Mouse (Mus musculus): Measurements from ENCODE around the gene Tmem97. TPM values are rescaled to one million over a fixed set of nuclear protein-coding genes. Genes with fewer than 3 reads are reported as not detected.

Gene Tmem97
- polyA plus RNA-seq (2014; fragmentation: Illumina TruSeq; extraction: RNeasy Lipid Tissue Mini Kit (QIAGEN cat#74804); ENCODE audit: low read depth, low replicate concordance) = 19.0 TPM

DNA sequence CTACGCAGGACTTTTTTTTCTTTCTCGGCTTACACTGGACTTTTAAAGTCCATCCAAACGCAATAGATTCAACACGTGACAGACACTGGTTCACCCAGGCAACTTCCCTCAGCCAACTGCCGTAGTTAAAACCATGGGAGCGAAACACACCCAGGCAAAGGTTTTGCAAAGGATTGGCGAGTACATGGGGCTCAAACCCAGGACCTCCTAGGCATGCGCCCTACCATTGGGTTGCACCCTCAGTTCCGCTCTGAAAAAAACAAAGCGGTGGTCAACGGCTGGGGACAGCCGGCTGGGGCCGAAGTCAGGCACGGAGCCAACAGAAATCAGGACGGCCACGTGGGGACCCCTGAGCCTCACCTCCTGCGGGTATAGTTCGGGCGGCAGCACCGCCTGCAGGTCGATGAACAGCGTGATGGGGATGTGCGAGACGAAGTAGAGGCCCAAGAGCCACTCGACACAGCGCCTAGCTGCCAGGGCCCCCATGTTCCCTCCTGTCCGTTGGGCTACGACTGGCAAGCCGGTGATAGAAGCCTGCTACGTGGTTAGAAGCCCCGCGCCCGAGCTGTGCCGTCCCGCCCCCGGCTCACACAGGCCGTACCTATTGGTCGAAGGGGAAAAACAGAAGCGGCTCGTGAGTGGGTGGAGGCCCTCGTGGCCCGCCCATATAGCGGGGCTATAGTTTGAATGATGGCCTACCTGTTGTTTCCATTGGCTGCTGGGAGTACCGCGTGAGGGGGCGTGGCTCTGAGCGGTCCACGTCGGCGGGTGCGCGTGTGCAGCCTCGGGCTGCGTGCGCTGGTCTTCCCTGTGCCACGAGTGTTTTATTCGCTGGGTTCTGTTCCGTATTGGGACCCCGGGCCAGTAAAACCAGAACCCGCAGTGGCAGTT lies at the start of gene Tmem97:
Tmem97 (minus strand) TSS at position 610 of the 891 bp plus-strand sequence.

DNA sequence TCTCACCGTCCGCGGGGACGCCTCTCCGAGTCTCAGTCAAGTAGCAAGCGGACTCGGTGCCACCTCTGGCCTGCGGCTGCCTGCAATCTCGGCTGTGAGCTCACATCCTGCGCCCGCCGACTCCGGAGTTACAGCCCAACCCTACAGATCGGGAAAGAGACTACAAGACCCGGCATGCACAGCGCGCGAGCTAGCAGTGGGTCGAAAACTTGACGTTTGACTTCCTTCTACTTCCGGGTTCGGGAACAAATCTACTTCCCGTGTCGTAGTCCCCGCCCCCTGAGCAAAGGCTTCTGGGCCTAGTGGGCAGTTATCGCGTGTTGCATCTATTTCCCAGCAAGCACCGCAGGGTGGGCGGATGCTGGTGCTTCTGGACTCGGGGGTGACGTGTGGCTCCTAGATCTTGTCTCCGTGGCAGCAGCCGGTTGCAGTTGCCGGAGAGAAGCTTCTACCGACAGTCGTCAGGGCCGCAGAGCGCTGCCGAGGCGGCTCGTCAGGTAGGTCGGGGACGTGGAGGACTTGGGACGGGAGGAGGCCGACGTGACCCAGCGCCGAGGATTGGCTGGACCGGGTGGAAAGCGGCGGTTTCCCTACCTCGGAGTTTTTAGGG lies 14.4 kb downstream of the Tmem97 start, which contains the start of the genes Tnfaip1 and Ift20:
Tnfaip1 (minus strand) TSS at position 253 of the 610 bp plus-strand sequence.
Ift20 (plus strand) TSS at position 282 of the 610 bp plus-strand sequence.

DNA sequence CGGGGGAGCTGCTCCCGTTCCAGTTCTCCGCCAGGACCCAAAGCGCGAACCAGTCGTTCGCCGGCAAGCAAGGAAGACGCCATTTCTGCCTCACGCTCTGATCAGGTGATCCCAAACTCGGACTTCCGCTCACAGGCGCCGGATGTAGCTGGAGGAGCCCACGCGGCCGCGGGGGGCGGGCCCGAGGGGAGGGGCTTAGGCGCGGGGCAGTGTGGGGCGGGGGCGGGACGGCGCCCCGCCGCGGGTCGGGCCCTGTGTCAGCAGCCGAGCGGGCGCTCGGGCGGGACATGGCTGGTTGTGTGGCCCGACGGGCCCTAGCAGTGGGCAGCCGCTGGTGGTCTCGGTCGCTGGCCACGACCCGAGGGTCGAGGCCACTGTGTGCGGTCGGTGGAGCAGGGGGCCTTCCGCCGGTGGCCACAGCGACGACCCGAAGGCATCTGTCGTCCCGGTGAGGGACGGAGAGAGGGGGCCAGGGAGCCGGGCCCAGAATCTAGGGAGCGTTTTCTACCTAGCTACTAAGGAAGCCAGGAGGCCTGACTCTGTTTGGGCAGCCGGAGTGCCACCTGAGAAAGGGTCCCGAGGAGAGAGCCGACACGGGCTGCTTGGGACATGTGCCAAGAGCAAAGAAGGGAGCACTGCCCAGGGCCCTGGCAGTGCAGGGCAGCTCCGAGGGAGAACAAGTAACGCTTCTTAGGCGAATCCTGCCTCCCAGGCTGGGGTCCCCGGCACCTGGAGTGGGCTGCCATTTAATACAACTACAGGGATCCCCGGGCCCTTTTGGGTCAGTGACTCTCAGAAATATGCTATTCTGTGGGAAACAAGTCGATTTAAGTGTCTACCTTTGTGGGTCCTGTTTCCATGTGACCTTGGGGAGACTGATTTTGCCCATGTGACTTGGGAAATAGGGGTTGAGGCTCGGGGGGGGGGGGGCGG lies 38.3 kb downstream of the Tmem97 start, which contains the start of the genes Tmem199 and Poldip2:
Tmem199 (minus strand) TSS at position 148 of the 933 bp plus-strand sequence.
Poldip2 (plus strand) TSS at position 169 of the 933 bp plus-strand sequence.

DNA sequence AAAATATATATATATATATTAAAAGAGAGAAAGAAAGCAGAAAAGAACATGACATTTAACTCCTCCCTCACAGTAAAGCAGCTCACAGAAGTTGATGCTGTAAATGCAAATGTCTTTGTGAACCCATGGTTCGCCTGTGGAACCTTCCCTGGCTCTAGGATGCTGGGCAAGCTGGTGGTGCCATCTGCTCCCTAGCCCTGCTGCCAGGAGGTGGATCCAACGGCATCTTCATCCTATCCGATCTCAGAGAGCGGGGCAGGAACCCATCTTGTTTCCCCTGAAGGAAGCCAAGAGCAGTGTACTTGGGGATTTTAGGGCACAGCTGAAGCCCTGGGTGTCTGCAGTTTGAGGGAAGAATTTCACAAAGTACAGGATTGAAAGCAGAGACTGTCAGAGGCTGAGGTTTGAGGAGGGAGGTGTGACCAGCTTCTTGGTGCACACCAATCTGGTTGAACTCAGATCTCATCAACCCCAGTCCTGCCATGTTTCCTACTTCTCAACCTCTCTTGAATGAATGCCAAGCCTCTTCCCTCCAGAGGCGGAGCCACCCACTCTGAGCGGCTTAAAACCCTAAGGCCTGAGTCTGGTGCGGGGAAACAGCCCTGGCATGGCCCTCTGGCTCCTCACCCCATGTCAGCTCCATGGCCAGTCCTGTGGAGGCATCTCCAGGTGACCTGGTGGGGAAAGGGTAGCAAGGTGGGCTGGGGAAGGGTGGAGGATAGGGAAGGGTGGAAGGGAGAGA lies 47.5 kb downstream of the Tmem97 start, which contains the start of gene Sebox:
Sebox (plus strand) TSS at position 539 of the 742 bp plus-strand sequence.

DNA sequence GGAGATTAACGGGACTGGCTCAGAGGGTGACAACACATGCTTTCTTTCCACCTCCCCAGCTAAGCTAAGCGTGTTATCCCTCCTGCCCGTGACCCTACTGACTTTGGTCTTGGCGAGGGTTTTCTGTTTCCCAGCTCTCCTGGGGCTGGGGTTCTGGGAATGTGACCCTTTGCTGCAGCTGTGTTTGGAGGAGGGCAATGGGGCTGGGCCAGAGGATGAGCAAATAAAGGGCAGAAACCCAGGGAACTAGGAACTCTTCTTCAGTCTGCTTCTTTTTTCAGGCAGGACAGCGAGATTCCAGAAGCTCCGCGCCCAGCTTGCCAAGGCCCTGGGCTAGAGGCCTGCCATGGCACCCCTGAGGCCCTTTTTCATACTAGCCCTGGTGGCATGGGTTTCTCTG lies 51.6 kb downstream of the Tmem97 start, which contains the start of gene Vtn:
Vtn (plus strand) TSS at position 88 of the 400 bp plus-strand sequence.

DNA sequence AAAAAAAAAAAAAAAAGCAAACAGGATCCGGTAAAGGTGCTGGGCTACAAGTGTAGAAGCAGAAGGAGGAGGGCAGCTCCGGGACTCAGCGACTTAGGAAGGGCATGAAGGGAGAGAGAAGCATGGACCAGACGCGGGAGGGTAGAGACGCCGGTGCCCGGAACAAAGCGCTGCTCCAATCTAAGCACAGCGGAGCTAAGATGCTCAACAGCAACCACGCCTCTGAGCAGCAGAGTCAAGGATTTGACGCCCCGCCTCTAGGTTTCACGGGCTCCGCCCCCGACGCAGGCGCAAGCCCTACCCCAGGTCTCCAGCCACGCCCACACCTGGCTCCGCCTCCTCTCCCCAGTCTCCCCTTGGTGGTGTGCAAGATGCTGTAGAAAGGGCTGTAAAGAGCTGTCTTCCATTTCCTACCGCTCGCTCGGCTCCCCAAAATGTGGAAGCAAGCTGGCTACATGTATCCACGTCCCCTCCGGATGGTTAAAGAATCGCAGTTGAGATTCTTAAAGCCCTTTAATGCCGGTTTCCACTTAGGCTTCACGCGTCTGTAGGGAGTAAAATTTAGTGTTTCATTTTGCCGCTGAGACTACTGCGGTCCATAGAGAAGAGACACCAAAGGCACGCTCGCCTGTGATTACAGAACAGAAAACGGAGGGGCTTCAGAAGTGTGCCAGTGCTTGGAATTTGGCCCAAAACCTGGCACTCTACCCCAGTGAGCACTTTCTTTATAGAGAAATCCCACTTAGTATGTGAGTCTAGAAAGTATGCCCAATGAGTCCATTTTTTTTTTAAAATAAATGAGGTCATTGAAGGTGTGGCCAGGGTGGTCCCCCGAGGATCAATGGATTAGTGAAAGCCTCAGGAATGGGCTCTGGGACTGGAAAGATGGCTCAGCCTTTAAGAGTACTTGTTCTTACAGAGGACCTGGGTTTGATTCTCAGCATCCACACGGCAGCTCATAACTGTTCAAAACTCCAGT lies 52.7 kb downstream of the Tmem97 start, which contains the start of gene Sarm1:
Sarm1 (minus strand) TSS at position 211 of the 979 bp plus-strand sequence.

Other genes with a start within 250 kb of the Tmem97 start
- gene Spag5, start 249.2 kb downstream of the Tmem97 start, polyA plus RNA-seq (2014; fragmentation: Illumina TruSeq; extraction: RNeasy Lipid Tissue Mini Kit (QIAGEN cat#74804); ENCODE audit: low read depth, low replicate concordance) = 5.3 TPM
- gene Aldoc, start 227.8 kb downstream of the Tmem97 start, polyA plus RNA-seq (2014; fragmentation: Illumina TruSeq; extraction: RNeasy Lipid Tissue Mini Kit (QIAGEN cat#74804); ENCODE audit: low read depth, low replicate concordance) = 13.5 TPM
- 2.7 TPM for gene Pigs, start 222.4 kb downstream of the Tmem97 start, polyA plus RNA-seq (2014; fragmentation: Illumina TruSeq; extraction: RNeasy Lipid Tissue Mini Kit (QIAGEN cat#74804); ENCODE audit: low read depth, low replicate concordance)
- gene Unc119, start 207.3 kb downstream of the Tmem97 start, polyA plus RNA-seq (2014; fragmentation: Illumina TruSeq; extraction: RNeasy Lipid Tissue Mini Kit (QIAGEN cat#74804); ENCODE audit: low read depth, low replicate concordance) = 0.49 TPM
- not detected for gene Foxn1, start 164.2 kb downstream of the Tmem97 start, polyA plus RNA-seq (2014; fragmentation: Illumina TruSeq; extraction: RNeasy Lipid Tissue Mini Kit (QIAGEN cat#74804); ENCODE audit: low read depth, low replicate concordance)
- 7.2 TPM for gene Slc13a2, start 128.6 kb downstream of the Tmem97 start, polyA plus RNA-seq (2014; fragmentation: Illumina TruSeq; extraction: RNeasy Lipid Tissue Mini Kit (QIAGEN cat#74804); ENCODE audit: low read depth, low replicate concordance)
- gene Slc46a1, start 85.1 kb downstream of the Tmem97 start, polyA plus RNA-seq (2014; fragmentation: Illumina TruSeq; extraction: RNeasy Lipid Tissue Mini Kit (QIAGEN cat#74804); ENCODE audit: low read depth, low replicate concordance) = 1.6 TPM
- not detected for gene Sarm1, start 53.0 kb downstream of the Tmem97 start, polyA plus RNA-seq (2014; fragmentation: Illumina TruSeq; extraction: RNeasy Lipid Tissue Mini Kit (QIAGEN cat#74804); ENCODE audit: low read depth, low replicate concordance)
- gene Vtn, start 51.7 kb downstream of the Tmem97 start, polyA plus RNA-seq (2014; fragmentation: Illumina TruSeq; extraction: RNeasy Lipid Tissue Mini Kit (QIAGEN cat#74804); ENCODE audit: low read depth, low replicate concordance) = not detected
- not detected for gene Sebox, start 47.3 kb downstream of the Tmem97 start, polyA plus RNA-seq (2014; fragmentation: Illumina TruSeq; extraction: RNeasy Lipid Tissue Mini Kit (QIAGEN cat#74804); ENCODE audit: low read depth, low replicate concordance)
- gene Tmem199, start 38.6 kb downstream of the Tmem97 start, polyA plus RNA-seq (2014; fragmentation: Illumina TruSeq; extraction: RNeasy Lipid Tissue Mini Kit (QIAGEN cat#74804); ENCODE audit: low read depth, low replicate concordance) = 28.8 TPM
- 17.7 TPM for gene Poldip2, start 38.6 kb downstream of the Tmem97 start, polyA plus RNA-seq (2014; fragmentation: Illumina TruSeq; extraction: RNeasy Lipid Tissue Mini Kit (QIAGEN cat#74804); ENCODE audit: low read depth, low replicate concordance)
- 25.3 TPM for gene Tnfaip1, start 14.4 kb downstream of the Tmem97 start, polyA plus RNA-seq (2014; fragmentation: Illumina TruSeq; extraction: RNeasy Lipid Tissue Mini Kit (QIAGEN cat#74804); ENCODE audit: low read depth, low replicate concordance)
- gene Ift20, start 14.4 kb downstream of the Tmem97 start, polyA plus RNA-seq (2014; fragmentation: Illumina TruSeq; extraction: RNeasy Lipid Tissue Mini Kit (QIAGEN cat#74804); ENCODE audit: low read depth, low replicate concordance) = 26.0 TPM
- 46.2 TPM for gene Nlk, start 146.6 kb upstream of the Tmem97 start, polyA plus RNA-seq (2014; fragmentation: Illumina TruSeq; extraction: RNeasy Lipid Tissue Mini Kit (QIAGEN cat#74804); ENCODE audit: low read depth, low replicate concordance)
- 5.9 TPM for gene Ccnq, start 201.0 kb upstream of the Tmem97 start, polyA plus RNA-seq (2014; fragmentation: Illumina TruSeq; extraction: RNeasy Lipid Tissue Mini Kit (QIAGEN cat#74804); ENCODE audit: low read depth, low replicate concordance)

Measured in kidney, adult 10 weeks (tissue).